Mouse (Mus musculus): ENCODE measurements around the gene Limd1. TPM values are rescaled to one million over a fixed set of nuclear protein-coding genes. Genes with fewer than 3 reads are reported as not detected.
A peak's percentile ranks its signal among the peaks of the same experiment; 100 is the strongest.

The Limd1 gene
- total and polyA plus RNA-seq, 2 experiments from 2014 or later, result 42.4 to 143 TPM

DNA sequence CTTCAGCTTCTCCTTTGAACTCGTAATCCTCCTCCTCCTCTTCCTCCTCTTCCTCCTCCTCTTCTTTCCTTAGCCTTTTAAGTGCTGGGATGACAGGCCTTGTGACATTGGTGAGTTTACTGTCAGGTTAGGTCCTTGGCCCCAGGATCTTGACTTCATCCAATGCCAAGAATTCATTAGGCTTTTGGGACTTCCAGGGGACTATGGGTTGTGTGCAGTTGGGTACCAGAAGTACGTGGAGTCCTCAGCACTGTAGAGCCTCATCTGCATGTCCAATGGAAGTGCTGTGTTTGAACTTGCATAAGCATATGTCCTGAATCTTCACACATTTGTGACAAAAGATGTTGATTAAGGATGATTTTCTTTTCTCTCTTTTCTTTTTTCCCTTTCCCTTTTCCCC, 30.5 kb downstream of the Limd1 start:
- no peaks in the 10 kb centered on the region for H3K9me3 ChIP-seq (replicated peaks; ENCODE audit: control insufficient read depth, low read length)
- no peak overlapping the region for H3K4me3 ChIP-seq (ENCODE audit: low read depth, low read length)
- DNase-seq (ENCODE audit: low spot score) (no peak), ATAC-seq (ENCODE audit: insufficient read depth, low read depth) (no peak)
- TF ChIP-seq CTCF (IDR thresholded peaks at IDR 0.05; ENCODE audit: low read depth) (no peak), EP300 (IDR thresholded peaks at IDR 0.05; ENCODE audit: low read depth) (no peak)
- no peaks in the 10 kb centered on the region for H3K27me3 ChIP-seq (ENCODE audit: control insufficient read depth, insufficient read depth, low read length)
- peaks cover 30% of the 10 kb centered on the region for H3K4me1 ChIP-seq (ENCODE audit: control insufficient read depth, insufficient read depth)
- H3K27ac ChIP-seq (ENCODE audit: low read depth), result no peak overlapping the region
- no peak overlapping the region for H3K9ac ChIP-seq (replicated peaks; ENCODE audit: low read depth, low read length)
- 83% methylated on average over 2 of the region's 2 CpGs for WGBS
- H3K4me2 ChIP-seq (ENCODE audit: low read depth, low read length), result no peak overlapping the region
- peaks cover 48% of the 10 kb centered on the region for H3K36me3 ChIP-seq (replicated peaks; ENCODE audit: control insufficient read depth, insufficient read depth, low read length)

DNA sequence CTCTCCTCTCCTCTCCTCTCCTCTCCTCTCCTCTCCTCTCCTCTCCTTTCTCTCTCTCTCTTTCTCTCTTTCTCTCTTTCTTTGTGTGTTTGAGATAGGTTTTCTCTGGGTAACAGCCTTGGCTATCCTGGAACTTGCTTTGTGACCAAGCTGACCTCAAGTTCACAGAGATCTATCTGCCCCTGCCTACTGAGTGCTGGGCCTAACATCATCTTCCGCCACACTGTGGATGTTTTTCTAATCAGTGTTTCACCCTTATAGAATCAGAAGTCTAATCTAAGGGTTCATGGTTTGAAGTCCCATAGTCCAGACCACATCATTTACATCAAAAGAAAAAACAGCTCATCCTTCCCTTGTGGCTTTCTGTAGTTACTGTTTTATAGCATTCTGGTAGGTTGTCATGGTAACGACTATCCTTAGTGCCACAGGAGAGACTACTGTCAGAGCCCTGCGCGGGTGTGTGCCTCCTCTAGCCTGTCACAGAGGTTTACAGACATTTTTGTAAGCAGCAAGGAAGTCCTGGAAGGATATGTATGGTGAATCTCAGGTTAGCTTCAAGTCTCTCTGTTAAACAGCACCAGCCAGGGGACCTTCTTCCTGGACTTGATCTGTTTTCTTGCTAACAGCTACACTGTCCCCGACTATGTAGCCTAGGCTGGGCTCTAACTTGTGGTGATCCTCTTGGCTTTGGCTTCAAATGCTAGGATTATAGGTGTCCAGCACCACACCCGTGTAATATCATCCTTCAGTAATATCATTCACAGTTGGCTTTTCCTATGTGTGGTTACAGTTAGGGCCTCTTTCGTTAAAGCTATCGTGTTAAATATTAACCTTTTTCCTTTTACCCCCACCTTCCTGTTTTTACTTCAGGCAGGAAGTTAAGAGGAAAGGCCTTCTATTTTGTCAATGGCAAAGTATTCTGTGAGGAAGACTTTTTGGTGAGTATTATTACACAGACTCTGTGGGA, 31.4 kb downstream of the Limd1 start:
- H3K27ac ChIP-seq (ENCODE audit: low read depth), result peak overlapping the region; percentile 5; the same call in 1 of the 2 replicates

DNA sequence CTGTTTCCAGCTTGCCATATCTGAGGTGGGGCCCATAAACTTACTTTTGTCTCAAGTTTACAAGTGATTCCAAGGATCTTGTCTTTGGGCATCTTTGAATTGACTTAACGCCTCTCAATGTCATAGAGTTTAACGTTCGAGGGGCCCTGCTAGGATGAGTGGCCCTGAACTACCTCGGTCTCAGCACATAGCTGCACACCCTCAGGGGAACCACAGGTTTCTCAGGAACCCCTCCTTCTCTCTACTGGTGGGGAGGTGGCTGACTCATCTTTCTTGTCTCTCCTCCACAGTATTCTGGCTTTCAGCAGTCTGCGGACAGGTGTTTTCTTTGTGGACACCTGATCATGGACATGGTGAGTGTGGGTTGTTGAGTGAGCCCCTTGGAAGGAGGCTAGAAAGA, 32.4 kb downstream of the Limd1 start:
- Histone ChIP-seq H3K27me3 (ENCODE audit: control insufficient read depth, insufficient read depth, low read length) (no peaks in the 10 kb centered on the region), H3K9me3 (replicated peaks; ENCODE audit: control insufficient read depth, low read length) (no peaks in the 10 kb centered on the region), H3K36me3 (replicated peaks; ENCODE audit: control insufficient read depth, insufficient read depth, low read length) (peaks cover 46% of the 10 kb centered on the region), H3K9ac (replicated peaks; ENCODE audit: low read depth, low read length) (no peak overlapping the region), H3K27ac (ENCODE audit: low read depth) (no peak overlapping the region), H3K4me3 (ENCODE audit: low read depth, low read length) (no peak overlapping the region), H3K4me2 (ENCODE audit: low read depth, low read length) (no peak overlapping the region), H3K4me1 (ENCODE audit: control insufficient read depth, insufficient read depth) (peaks cover 16% of the 10 kb centered on the region)
- ATAC-seq (ENCODE audit: insufficient read depth, low read depth), result no peak
- 91% methylated on average over 5 of the region's 5 CpGs for WGBS
- no peak for DNase-seq (ENCODE audit: low spot score)
- TF ChIP-seq EP300 (IDR thresholded peaks at IDR 0.05; ENCODE audit: low read depth) (no peak), CTCF (IDR thresholded peaks at IDR 0.05; ENCODE audit: low read depth) (no peak)

More for the DNA sequence above, 31.4 kb downstream of the Limd1 start:
- no peak for TF ChIP-seq CTCF (IDR thresholded peaks at IDR 0.05; ENCODE audit: low read depth)
- TF ChIP-seq EP300 (IDR thresholded peaks at IDR 0.05; ENCODE audit: low read depth), result no peak
- H3K9ac ChIP-seq (replicated peaks; ENCODE audit: low read depth, low read length), result no peak overlapping the region
- ATAC-seq (ENCODE audit: insufficient read depth, low read depth), result no peak
- peaks cover 24% of the 10 kb centered on the region for H3K4me1 ChIP-seq (ENCODE audit: control insufficient read depth, insufficient read depth)
- DNase-seq (ENCODE audit: low spot score), result no peak
- H3K9me3 ChIP-seq (replicated peaks; ENCODE audit: control insufficient read depth, low read length), result no peaks in the 10 kb centered on the region
- H3K36me3 ChIP-seq (replicated peaks; ENCODE audit: control insufficient read depth, insufficient read depth, low read length), result peaks cover 45% of the 10 kb centered on the region
- WGBS, result 69% methylated on average over 8 of the region's 8 CpGs
- H3K4me2 ChIP-seq (ENCODE audit: low read depth, low read length), result no peak overlapping the region
- H3K27me3 ChIP-seq (ENCODE audit: control insufficient read depth, insufficient read depth, low read length), result no peaks in the 10 kb centered on the region
- no peak overlapping the region for H3K4me3 ChIP-seq (ENCODE audit: low read depth, low read length)

DNA sequence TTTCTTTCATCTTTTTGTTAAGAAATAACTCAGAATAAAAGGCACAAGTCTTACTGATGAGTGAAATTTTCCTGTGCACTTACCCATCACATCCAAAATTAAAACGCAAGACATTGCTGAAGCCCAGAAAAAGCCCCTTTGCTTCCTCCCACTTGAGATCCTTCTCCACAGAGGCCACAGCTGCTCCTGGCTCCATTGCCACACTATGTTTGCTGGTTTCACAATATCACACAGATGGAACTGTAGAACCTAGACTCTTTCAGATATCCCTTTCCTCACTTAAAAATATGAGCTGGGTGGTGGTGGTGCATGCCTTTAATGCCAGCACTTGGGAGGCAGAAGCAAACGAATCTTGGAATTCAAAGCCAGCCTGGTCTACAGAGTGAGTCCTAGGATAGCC, 34.0 kb downstream of the Limd1 start:
- H3K9ac ChIP-seq (replicated peaks; ENCODE audit: low read depth, low read length), result no peak overlapping the region
- 86% methylated on average over 2 of the region's 2 CpGs for WGBS
- no peak overlapping the region for H3K4me3 ChIP-seq (ENCODE audit: low read depth, low read length)
- no peak for ATAC-seq (ENCODE audit: insufficient read depth, low read depth)
- DNase-seq (ENCODE audit: low spot score), result no peak
- H3K36me3 ChIP-seq (replicated peaks; ENCODE audit: control insufficient read depth, insufficient read depth, low read length), result peaks cover 59% of the 10 kb centered on the region
- TF ChIP-seq CTCF (IDR thresholded peaks at IDR 0.05; ENCODE audit: low read depth) (no peak), EP300 (IDR thresholded peaks at IDR 0.05; ENCODE audit: low read depth) (no peak)
- no peak overlapping the region for H3K27ac ChIP-seq (ENCODE audit: low read depth)
- no peaks in the 10 kb centered on the region for H3K9me3 ChIP-seq (replicated peaks; ENCODE audit: control insufficient read depth, low read length)
- no peak overlapping the region for H3K4me2 ChIP-seq (ENCODE audit: low read depth, low read length)
- H3K4me1 ChIP-seq (ENCODE audit: control insufficient read depth, insufficient read depth), result 0 out of 2 replicates have a peak, but pooled peaks cover 2% of the 10 kb centered on the region
- H3K27me3 ChIP-seq (ENCODE audit: control insufficient read depth, insufficient read depth, low read length), result no peaks in the 10 kb centered on the region

DNA sequence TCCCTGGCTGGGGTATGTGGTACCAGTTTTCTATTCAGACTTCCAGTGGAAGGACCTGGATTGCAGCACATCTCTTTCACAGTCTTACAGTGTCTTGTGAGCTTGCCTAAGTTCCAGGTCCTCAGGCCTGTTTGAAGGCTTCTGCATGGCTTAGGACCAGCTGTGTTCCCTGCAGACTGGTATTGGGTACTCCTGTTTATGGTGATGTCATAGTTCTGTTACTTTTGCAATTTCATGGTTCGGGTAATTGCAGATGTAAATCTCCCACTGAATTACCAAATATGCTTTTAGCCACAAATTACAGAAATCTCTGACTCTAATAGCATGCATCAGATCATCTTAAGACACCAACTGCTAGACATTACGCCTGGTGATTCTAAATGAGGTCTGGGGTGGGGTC, 36.6 kb downstream of the Limd1 start:
- Histone ChIP-seq H3K4me1 (ENCODE audit: control insufficient read depth, insufficient read depth) (no peaks in the 10 kb centered on the region), H3K9me3 (replicated peaks; ENCODE audit: control insufficient read depth, low read length) (no peaks in the 10 kb centered on the region), H3K4me3 (ENCODE audit: low read depth, low read length) (no peak overlapping the region), H3K36me3 (replicated peaks; ENCODE audit: control insufficient read depth, insufficient read depth, low read length) (peaks cover 82% of the 10 kb centered on the region), H3K9ac (replicated peaks; ENCODE audit: low read depth, low read length) (no peak overlapping the region), H3K27me3 (ENCODE audit: control insufficient read depth, insufficient read depth, low read length) (no peaks in the 10 kb centered on the region), H3K4me2 (ENCODE audit: low read depth, low read length) (no peak overlapping the region), H3K27ac (ENCODE audit: low read depth) (no peak overlapping the region)
- 87% methylated on average over 2 of the region's 2 CpGs for WGBS
- ATAC-seq (ENCODE audit: insufficient read depth, low read depth), result no peak
- TF ChIP-seq CTCF (IDR thresholded peaks at IDR 0.05; ENCODE audit: low read depth), result no peak
- TF ChIP-seq EP300 (IDR thresholded peaks at IDR 0.05; ENCODE audit: low read depth), result no peak
- no peak for DNase-seq (ENCODE audit: low spot score)

Data from heart, postnatal 0 days (tissue).